ENCODE assay signal across 23 mouse cellular contexts in genomic region chr6:148401031-148401430, GRCm38 (mm10).
"Had no signal": no experiment of that assay in that cellular context is flagged by ENCODE, and none has a peak within 500 bp of the region (broad histone marks: within the 10 kb centered on the region; RNA-seq: fewer than 3 reads in every experiment).

No protein-coding gene starts in this region.

- H3K9ac ChIP-seq: limb, embryonic 13.5 days; liver, embryonic 12.5 days; liver, embryonic 15.5 days; lung, embryonic 15.5 days; midbrain, embryonic 13.5 days; neural tube, embryonic 13.5 days; stomach, embryonic 15.5 days had no signal

- H3K27ac ChIP-seq: layer of hippocampus, adult 2 months; limb, embryonic 10.5 days; limb, embryonic 13.5 days; liver, embryonic 12.5 days; liver, embryonic 15.5 days; lung, embryonic 15.5 days; midbrain, embryonic 10.5 days; midbrain, embryonic 13.5 days; neural tube, embryonic 13.5 days; stomach, embryonic 15.5 days had no signal

- H3K9me3 ChIP-seq: limb, embryonic 10.5 days; limb, embryonic 13.5 days; liver, embryonic 12.5 days; liver, embryonic 15.5 days; lung, embryonic 15.5 days; megakaryocyte, embryonic 14.5 days; midbrain, embryonic 10.5 days; midbrain, embryonic 13.5 days; neural tube, embryonic 13.5 days; stomach, embryonic 15.5 days had no signal

- ATAC-seq: intestine, embryonic 16.5 days; liver, embryonic 12.5 days; midbrain, embryonic 13.5 days; midbrain, embryonic 16.5 days had no signal

- H3K4me2 ChIP-seq: limb, embryonic 13.5 days; liver, embryonic 12.5 days; liver, embryonic 15.5 days; lung, embryonic 15.5 days; midbrain, embryonic 13.5 days; neural tube, embryonic 13.5 days; stomach, embryonic 15.5 days had no signal

- H3K4me1 ChIP-seq: limb, embryonic 10.5 days; limb, embryonic 13.5 days; liver, embryonic 12.5 days; liver, embryonic 15.5 days; megakaryocyte, embryonic 14.5 days; midbrain, embryonic 10.5 days; midbrain, embryonic 13.5 days; stomach, embryonic 15.5 days had no signal

- DNase-seq: layer of hippocampus, adult 9-11 months; liver; lung, adult 18-20 months; lung, postnatal 10 days; lung, postnatal 36 days; retina, postnatal 1 day; right cerebral cortex, postnatal 25 days; spleen, adult 18-20 months; thymus, postnatal 25 days had no signal

- H3K27me3 ChIP-seq: limb, embryonic 13.5 days; liver, embryonic 12.5 days; liver, embryonic 15.5 days; lung, embryonic 15.5 days; midbrain, embryonic 13.5 days; neural tube, embryonic 13.5 days; stomach, embryonic 15.5 days had no signal

- H3K36me3 ChIP-seq: limb, embryonic 10.5 days; limb, embryonic 13.5 days; liver, embryonic 12.5 days; liver, embryonic 15.5 days; lung, embryonic 15.5 days; midbrain, embryonic 10.5 days; midbrain, embryonic 13.5 days; neural tube, embryonic 13.5 days; stomach, embryonic 15.5 days had no signal

- H3K4me3 ChIP-seq: layer of hippocampus, adult 2 months; limb, embryonic 10.5 days; limb, embryonic 13.5 days; liver, embryonic 12.5 days; liver, embryonic 15.5 days; lung, embryonic 15.5 days; megakaryocyte, embryonic 14.5 days; midbrain, embryonic 10.5 days; midbrain, embryonic 13.5 days; myocyte; neural tube, embryonic 13.5 days; stomach, embryonic 15.5 days had no signal
